Mouse (Mus musculus) frontal cortex, postnatal 36 days (tissue): ENCODE measurements at regions not wholly inside any gene's neighbourhood (a gene's known extent, or its start where the extent isn't known, plus 50 kb on each side); places are given as distances from the start of the nearest gene placed in this dataset.

ENCODE experiments used
- DNase-seq, 2 experiments: peaks; one replicate each; pipeline ENCODE4 v3.0.0; 2022; ENCODE audit warnings: low spot score in 2 of 2

DNA sequence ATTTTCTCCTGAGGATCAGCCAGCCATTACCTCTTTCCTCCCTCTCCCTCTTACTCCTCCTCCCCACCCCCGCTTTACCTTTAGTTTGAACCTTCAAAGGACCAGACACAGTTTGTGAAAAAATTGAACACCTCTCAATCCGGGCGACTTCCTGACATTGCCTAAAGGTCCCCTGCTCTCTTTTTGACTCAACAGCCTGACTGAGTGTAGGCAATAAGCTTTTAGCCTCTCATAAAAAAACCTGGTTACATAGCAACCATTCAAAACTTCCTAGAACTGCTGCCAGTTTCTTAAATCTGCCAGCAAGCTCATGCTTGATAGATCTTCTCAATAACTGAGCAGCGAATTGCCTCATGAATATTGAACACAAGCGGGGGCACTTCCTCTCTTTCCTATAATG lies 71.7 kb downstream of the Zfp945 start:
- peak in 1 of 2 experiments; percentile 14 for DNase-seq

DNA sequence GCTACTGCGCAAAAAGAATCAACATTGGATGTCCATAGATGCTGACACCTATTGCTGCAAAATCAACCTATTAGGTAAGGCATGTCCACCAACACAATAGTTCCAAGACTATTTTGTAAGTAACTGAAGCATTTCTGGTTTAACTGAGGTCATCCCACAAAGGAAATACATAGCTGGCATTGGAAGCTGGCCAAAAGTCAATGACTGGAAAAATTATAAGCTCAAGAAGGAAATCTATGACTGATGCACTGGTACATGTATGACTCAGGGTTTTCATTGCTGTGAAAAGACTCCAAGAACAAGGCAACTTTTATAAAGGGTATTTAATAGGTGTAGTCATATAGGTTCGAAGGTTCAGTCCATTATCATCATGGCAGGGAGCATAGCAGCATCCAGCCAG lies 82.5 kb downstream of the Zfp945 start:
- no peak for DNase-seq

DNA sequence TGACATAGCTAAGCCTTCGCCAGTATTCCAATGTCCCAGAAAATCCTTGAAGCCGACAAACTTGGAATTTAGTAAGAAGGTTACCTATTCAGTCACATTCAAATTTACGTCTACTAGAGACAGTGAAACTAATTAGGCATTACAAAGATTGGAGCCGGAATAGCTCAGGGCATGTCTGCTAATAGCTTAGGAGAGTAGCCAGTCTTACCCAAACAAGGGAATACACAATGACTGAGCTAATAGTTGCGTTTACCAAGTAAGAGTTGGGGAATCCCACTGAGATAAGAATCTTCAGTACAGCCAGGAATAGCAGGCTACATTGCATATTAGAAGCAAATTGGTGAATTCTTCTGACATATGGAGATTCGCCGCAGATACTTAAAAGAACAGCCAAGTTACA lies 121.2 kb downstream of the Zfp945 start:
- DNase-seq, result no peak

DNA sequence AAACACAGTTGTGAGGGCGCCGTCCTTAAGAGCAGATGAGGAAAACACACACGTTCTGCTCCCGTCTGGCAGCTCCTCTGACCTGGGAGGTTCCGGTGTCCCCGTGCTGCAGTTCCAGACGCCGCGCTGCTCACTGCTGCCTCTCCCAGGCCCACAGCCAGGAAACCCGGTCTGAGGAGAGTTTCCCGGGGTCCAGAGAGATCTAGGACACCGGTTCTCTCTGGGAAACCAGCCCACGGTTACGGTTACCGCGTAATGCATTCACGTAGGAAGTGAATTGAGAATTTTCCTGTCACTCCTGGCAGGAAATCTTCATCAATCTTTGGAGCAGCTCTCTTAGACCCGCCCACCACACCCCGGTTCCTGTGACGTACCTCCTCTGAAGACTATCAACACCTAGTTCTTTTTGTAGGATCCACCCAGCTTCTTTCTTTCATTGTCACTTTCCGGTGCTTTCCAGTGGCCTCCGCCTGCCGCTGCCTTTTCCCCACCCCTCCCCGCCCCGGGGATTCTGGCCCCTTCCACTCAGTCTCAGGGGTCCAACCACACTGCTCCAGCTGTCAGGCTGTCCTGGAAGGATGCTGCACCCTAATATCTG lies 127.3 kb downstream of the Zfp945 start:
- peak; percentile 64 to 67 for DNase-seq

DNA sequence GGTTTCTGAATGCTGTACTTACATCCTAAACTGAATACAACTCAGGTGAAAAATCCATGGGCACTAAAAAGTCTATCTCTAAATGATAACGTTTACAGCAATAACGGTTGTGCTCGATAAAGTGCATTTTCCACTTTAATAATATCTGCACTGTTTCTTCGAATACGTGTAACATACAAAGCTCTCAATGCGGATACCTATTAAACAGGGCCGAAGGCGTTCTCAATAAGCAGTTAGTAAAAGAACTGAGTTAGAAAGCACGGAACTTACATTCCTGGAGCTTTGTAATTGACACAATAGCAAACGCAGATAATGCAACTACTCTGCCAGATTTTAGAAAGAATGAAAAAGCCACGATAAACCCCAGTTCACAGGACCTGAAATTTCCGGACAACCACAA lies 127.8 kb downstream of the Zfp945 start:
- DNase-seq, result no peak

DNA sequence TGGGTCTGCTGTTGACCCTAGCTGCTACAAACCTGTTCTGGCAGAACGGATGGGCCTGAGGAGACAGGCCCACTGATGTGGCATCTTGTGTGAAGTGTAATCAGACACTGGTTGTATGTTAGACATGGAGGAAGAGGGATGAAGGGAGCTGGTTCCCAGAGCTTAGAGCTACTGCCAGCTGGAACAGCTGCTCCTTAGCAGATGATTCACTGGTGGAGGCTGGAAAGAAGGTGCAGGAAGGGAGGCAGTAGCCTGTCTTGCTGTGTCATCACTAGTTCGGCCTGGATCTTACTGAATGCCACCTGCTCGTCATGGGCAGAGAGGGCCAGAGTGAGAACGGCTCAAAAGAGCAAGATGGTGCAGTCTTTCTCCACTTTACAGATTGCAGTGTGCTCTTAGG lies 130.6 kb downstream of the Zfp945 start:
- DNase-seq, result peak; percentile 13 to 20
